9 mouse cellular contexts compared by ENCODE assay signal in the genomic region with DNA sequence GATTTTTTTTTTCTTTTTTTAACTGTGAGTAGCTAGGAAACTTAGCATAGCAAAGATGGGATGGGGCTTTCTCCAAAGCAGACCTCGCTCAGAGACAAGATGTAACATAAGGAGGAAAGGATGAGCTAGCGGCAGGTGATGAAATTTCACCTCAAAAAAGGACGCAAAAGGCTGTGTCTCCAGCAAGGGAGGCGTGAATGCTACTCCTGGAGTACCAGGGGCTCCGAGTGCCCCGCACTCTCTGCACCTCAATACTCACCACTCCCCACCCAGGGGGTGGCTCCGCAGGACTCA. TPM values are rescaled to one million over a fixed set of nuclear protein-coding genes. Genes with fewer than 3 reads are reported as not detected.
DNase-seq lines count a peak whose midpoint lies in the region; ATAC-seq and TF ChIP-seq lines count a peak whose summit lies in the region.
"Had no signal": no experiment of that assay in that cellular context is flagged by ENCODE, and none has a peak within 500 bp of the region (broad histone marks: within the 10 kb centered on the region; RNA-seq: fewer than 3 reads in every experiment).

No protein-coding gene starts in this region.

- H3K27me3 ChIP-seq in liver, embryonic 14.5 days (ENCODE audit: control insufficient read depth, insufficient read depth, low read length): peaks cover 34% of the 10 kb centered on the region

- no peak for ATAC-seq in liver, embryonic 14.5 days (ENCODE audit: insufficient read depth)
- no peak for ATAC-seq in CD4-positive, CD25-positive, alpha-beta regulatory T cell, adult 4 months

- H3K4me3 ChIP-seq in gastrocnemius, adult 2 months: peak overlapping the region; percentile 100
- H3K4me3 ChIP-seq in embryonic fibroblast, embryonic 13.5 days (ENCODE audit: insufficient read depth, low read length): peak overlapping the region; percentile 96
- peak overlapping the region; percentile 56 to 61 for H3K4me3 ChIP-seq in liver, embryonic 14.5 days (ENCODE audit: insufficient read depth in 1 of 2, low read depth in 2 of 2, low read length in 2 of 2)

- H3K9me3 ChIP-seq in liver, embryonic 14.5 days (ENCODE audit: control insufficient read depth, low read length): no peaks in the 10 kb centered on the region
- H3K9me3 ChIP-seq: G1E had no signal

- peak overlapping the region; percentile 99 for H3K27ac ChIP-seq in gastrocnemius, adult 2 months
- no peak overlapping the region for H3K27ac ChIP-seq in embryonic fibroblast, embryonic 13.5 days (ENCODE audit: insufficient read depth, low read length)
- H3K27ac ChIP-seq in liver, embryonic 14.5 days: no peak overlapping the region

- intact Hi-C loops in gastrocnemius, adult 2 months (cut with DNase I): loop anchor here (1.0 kb wide), 1 partner anchor 82 kb away; no protein-coding TSS in a partner anchor

- no peak for DNase-seq in gastrocnemius, adult 2 months
- no peak for DNase-seq in gastrocnemius, adult 18-20 months (ENCODE audit: low spot score)
- peak; percentile 82 for DNase-seq in 3134 (ENCODE audit: extremely low read depth, insufficient read length, low spot score)
- DNase-seq in liver, embryonic 14.5 days (ENCODE audit: low read depth in 3 of 3, low spot score in 3 of 3): no peak
- DNase-seq in c-Kit-positive CD71-positive TER-119-positive erythroid progenitor cells, embryonic 14.5 days (ENCODE audit: low spot score): no peak
- no peak for DNase-seq in kidney, postnatal 14 days

- H3K36me3 ChIP-seq in liver, embryonic 14.5 days (replicated peaks; ENCODE audit: control insufficient read depth, insufficient read depth, low read depth): no peaks in the 10 kb centered on the region
- H3K36me3 ChIP-seq: G1E had no signal

- WGBS in liver, embryonic 14.5 days (ENCODE audit: insufficient replicate concordance): 3% methylated on average over 7 of the region's 7 CpGs

- H3K4me1 ChIP-seq in embryonic fibroblast, embryonic 13.5 days (ENCODE audit: control insufficient read depth, insufficient read depth, low read length): peaks cover 3% of the 10 kb centered on the region; the same call in 1 of the 2 replicates
- no peaks in the 10 kb centered on the region; a peak in 1 of 4 replicates for H3K4me1 ChIP-seq in liver, embryonic 14.5 days (replicated peaks; ENCODE audit: control insufficient read depth in 2 of 2, insufficient read depth in 2 of 2, low read length in 1 of 2)

- no peak for TF ChIP-seq CTCF in gastrocnemius, adult 2 months (IDR thresholded peaks at IDR 0.05)
- no peak for TF ChIP-seq CTCF in embryonic fibroblast, embryonic 13.5 days (IDR thresholded peaks at IDR 0.05; ENCODE audit: borderline replicate concordance, insufficient read depth, low read length)
- no peak for TF ChIP-seq CTCF in liver, embryonic 14.5 days (IDR thresholded peaks at IDR 0.05; ENCODE audit: low read depth)

- no peak; the same call in 1 of the 2 replicates for TF ChIP-seq POLR2A in embryonic fibroblast, embryonic 13.5 days (IDR thresholded peaks at IDR 0.05; ENCODE audit: low read depth, low read length)

- H3K9ac ChIP-seq in liver, embryonic 14.5 days (replicated peaks): peak overlapping the region; percentile 19; the same call in 1 of the 2 replicates

- no peak for TF ChIP-seq EP300 in liver, embryonic 14.5 days (IDR thresholded peaks at IDR 0.05; ENCODE audit: low read depth)

- H3K4me2 ChIP-seq in liver, embryonic 14.5 days (ENCODE audit: low read depth): peak overlapping the region; percentile 75

RNA-seq across cellular contexts. Expression of a gene that starts 0.9 kb away (rescaled TPM):
- 10 to 100 TPM; 50.1 to 60.8 TPM for total RNA-seq in gastrocnemius, adult 2 months (2021)
- total RNA-seq in gastrocnemius, adult 18-20 months (2021): 10 to 100 TPM; 58.2 to 61.6 TPM
- 15.8 and 20.4 TPM in 2 replicates for polyA plus RNA-seq in embryonic fibroblast, embryonic 13.5 days (2011; ENCODE audit: insufficient read length, low read depth, missing spikeins)
- 0.43 and 0.56 TPM in 2 replicates for polyA plus RNA-seq in liver, embryonic 14.5 days (2012; rRNA removed)
- polyA plus RNA-seq in liver, embryonic 14.5 days (2014; fragmentation: Nextera tagmentation; extraction: Ambion mirVana): 0.32 and 0.43 TPM in 2 replicates
- polyA plus RNA-seq in CD4-positive, CD25-positive, alpha-beta regulatory T cell, adult 4 months (2017; shearing (Covaris generic)): 1 to 10 TPM in 1 of 2 experiments, under 1 TPM in 1; 0.87 to 1.6 TPM
- polyA plus RNA-seq: G1E had no signal

RNA-seq across cellular contexts. Expression of a gene that starts 53.7 kb away (rescaled TPM):
- 10 to 100 TPM; 40.4 to 41.1 TPM for total RNA-seq in gastrocnemius, adult 2 months (2021)
- 10 to 100 TPM; 39.5 to 44.5 TPM for total RNA-seq in gastrocnemius, adult 18-20 months (2021)
- 124 and 161 TPM in 2 replicates for polyA plus RNA-seq in embryonic fibroblast, embryonic 13.5 days (2011; ENCODE audit: insufficient read length, low read depth, missing spikeins)
- 11.1 and 22.1 TPM in 2 replicates for polyA plus RNA-seq in liver, embryonic 14.5 days (2012; rRNA removed)
- polyA plus RNA-seq in liver, embryonic 14.5 days (2014; fragmentation: Nextera tagmentation; extraction: Ambion mirVana): 47.6 and 49.4 TPM in 2 replicates
- 10 to 100 TPM; 47.5 to 65.2 TPM for polyA plus RNA-seq in CD4-positive, CD25-positive, alpha-beta regulatory T cell, adult 4 months (2017; shearing (Covaris generic))

RNA-seq across cellular contexts. Expression of a gene that starts 54.7 kb away (rescaled TPM):
- 10 to 100 TPM; 10.7 to 11.9 TPM for total RNA-seq in gastrocnemius, adult 2 months (2021)
- 10 to 100 TPM; 10.9 to 12.0 TPM for total RNA-seq in gastrocnemius, adult 18-20 months (2021)
- 80.6 and 94.9 TPM in 2 replicates for polyA plus RNA-seq in embryonic fibroblast, embryonic 13.5 days (2011; ENCODE audit: insufficient read length, low read depth, missing spikeins)
- 7.8 and 12.4 TPM in 2 replicates for polyA plus RNA-seq in liver, embryonic 14.5 days (2012; rRNA removed)
- polyA plus RNA-seq in liver, embryonic 14.5 days (2014; fragmentation: Nextera tagmentation; extraction: Ambion mirVana): 25.1 and 26.3 TPM in 2 replicates
- polyA plus RNA-seq in CD4-positive, CD25-positive, alpha-beta regulatory T cell, adult 4 months (2017; shearing (Covaris generic)): 10 to 100 TPM; 58.1 to 68.8 TPM
